In the genomic region with DNA sequence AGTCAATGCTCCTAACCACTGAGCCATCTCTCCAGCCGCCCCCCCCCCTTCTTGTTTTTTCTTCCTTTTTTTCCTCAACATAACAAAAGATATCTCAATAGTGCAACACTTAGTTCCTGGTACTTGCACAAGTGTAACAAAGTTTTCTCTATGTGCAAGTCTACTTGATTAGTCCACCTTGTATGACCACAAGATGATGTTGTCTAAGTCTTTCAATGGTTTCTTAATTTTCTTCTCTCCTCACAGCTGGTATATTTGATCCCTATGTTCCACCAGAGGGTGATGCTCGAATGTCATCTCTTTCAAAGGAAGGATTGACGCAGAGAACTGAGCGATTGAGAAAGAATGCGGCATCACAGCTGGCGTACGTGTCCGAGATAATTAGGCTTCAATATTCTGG, we compare ENCODE assay signal across 16 mouse cellular contexts. TPM values are rescaled to one million over a fixed set of nuclear protein-coding genes. Genes with fewer than 3 reads are reported as not detected.
"Had no signal": no experiment of that assay in that cellular context is flagged by ENCODE, and none has a peak within 500 bp of the region (broad histone marks: within the 10 kb centered on the region; RNA-seq: fewer than 3 reads in every experiment).

No protein-coding gene starts in this region.

- H3K9ac ChIP-seq: lung, embryonic 14.5 days; midbrain, embryonic 12.5 days; neural tube, embryonic 12.5 days; stomach, embryonic 15.5 days had no signal

- H3K9me3 ChIP-seq: megakaryocyte, embryonic 14.5 days; midbrain, embryonic 12.5 days; neural tube, embryonic 12.5 days; stomach, embryonic 15.5 days had no signal

- H3K27me3 ChIP-seq: megakaryocyte, embryonic 14.5 days; midbrain, embryonic 12.5 days; neural tube, embryonic 12.5 days; stomach, embryonic 15.5 days had no signal

- H3K4me1 ChIP-seq: stomach, embryonic 15.5 days had no signal

- DNase-seq: lung, adult 18-20 months; lung, embryonic 14.5 days; lung, postnatal 10 days; lung, postnatal 4 days; midbrain, embryonic 14.5 days; right cerebral cortex, postnatal 14 days; thymus, adult 2 months; thymus, postnatal 25 days; thymus, postnatal 4 days had no signal

- H3K27ac ChIP-seq: midbrain, embryonic 12.5 days; neural tube, embryonic 12.5 days; stomach, embryonic 15.5 days; stomach, postnatal 0 days had no signal

- H3K4me2 ChIP-seq: lung, embryonic 14.5 days; midbrain, embryonic 12.5 days; neural tube, embryonic 12.5 days; stomach, embryonic 15.5 days had no signal

- H3K4me3 ChIP-seq: megakaryocyte, embryonic 14.5 days; midbrain, embryonic 12.5 days; neural tube, embryonic 12.5 days; stomach, embryonic 15.5 days had no signal

RNA-seq across cellular contexts. Expression of a gene that starts 30.7 kb away (rescaled TPM):
- total RNA-seq: neutrophil, adult 5-6 weeks had no signal
- polyA plus RNA-seq: liver, embryonic 16.5 days had no signal
